Mouse (Mus musculus) neural tube, embryonic 14.5 days (tissue): ENCODE measurements at regions not wholly inside any gene's neighbourhood (a gene's known extent, or its start where the extent isn't known, plus 50 kb on each side); places are given as distances from the start of the nearest gene placed in this dataset.

Experiments used
- ATAC-seq: fragments of 200-750 bp; cut with Nextera tagmentation; 2 replicates; pipeline ENCODE4 v1.8.0; 2017; ENCODE audit warnings: low read depth, mild to moderate bottlenecking, moderate TSS enrichment, moderate library complexity
- H3K27ac ChIP-seq: fragments of 300-500 bp; sonication (generic); 2 replicates; pipeline ENCODE4 v1.5.1; 2014; ENCODE audit warnings: low read depth, mild to moderate bottlenecking, control low read depth, low read length, moderate library complexity, mixed read lengths
- H3K27me3 ChIP-seq: fragments of 300-500 bp; sonication (generic); 2 replicates; pipeline ENCODE4 v1.6.1; 2014; ENCODE audit warnings: low read length; ENCODE audit not compliant: control insufficient read depth, insufficient read depth
- H3K36me3 ChIP-seq: fragments of 300-500 bp; sonication (generic); 2 replicates; pipeline ENCODE4 v1.6.1; 2014; ENCODE audit warnings: low read length, mixed read lengths; ENCODE audit not compliant: control insufficient read depth, insufficient read depth
- H3K4me1 ChIP-seq: fragments of 300-500 bp; sonication (generic); 2 replicates; pipeline ENCODE4 v1.6.1; 2014; ENCODE audit warnings: low read length; ENCODE audit not compliant: control insufficient read depth, insufficient read depth
- H3K4me2 ChIP-seq: fragments of 300-500 bp; sonication (generic); 2 replicates; pipeline ENCODE4 v1.6.1; 2014; ENCODE audit warnings: mild to moderate bottlenecking, low read depth, low read length, control low read depth
- H3K4me3 ChIP-seq: fragments of 300-500 bp; sonication (generic); 2 replicates; pipeline ENCODE4 v1.5.1; 2014; ENCODE audit warnings: low read depth, low read length, control low read depth, mixed read lengths
- H3K9ac ChIP-seq: fragments of 300-500 bp; sonication (generic); replicated peaks from 2 replicates; pipeline ENCODE4 v1.6.1; 2014; ENCODE audit warnings: low read depth, mild to moderate bottlenecking, control low read depth, low read length, mixed read lengths
- H3K9me3 ChIP-seq: fragments of 300-500 bp; sonication (generic); 2 replicates; pipeline ENCODE4 v1.6.1; 2016; ENCODE audit warnings: low read length; ENCODE audit not compliant: control insufficient read depth
- WGBS: fragments of 180-500 bp; shearing (Covaris S2); extraction: QIAGEN DNeasy Blood & Tissue Kit; methylation state at CpG from one replicate; pipeline ENCODE4 v1.1.7; 2014; 5-methylcytosine and 5-hydroxymethylcytosine counted together

DNA sequence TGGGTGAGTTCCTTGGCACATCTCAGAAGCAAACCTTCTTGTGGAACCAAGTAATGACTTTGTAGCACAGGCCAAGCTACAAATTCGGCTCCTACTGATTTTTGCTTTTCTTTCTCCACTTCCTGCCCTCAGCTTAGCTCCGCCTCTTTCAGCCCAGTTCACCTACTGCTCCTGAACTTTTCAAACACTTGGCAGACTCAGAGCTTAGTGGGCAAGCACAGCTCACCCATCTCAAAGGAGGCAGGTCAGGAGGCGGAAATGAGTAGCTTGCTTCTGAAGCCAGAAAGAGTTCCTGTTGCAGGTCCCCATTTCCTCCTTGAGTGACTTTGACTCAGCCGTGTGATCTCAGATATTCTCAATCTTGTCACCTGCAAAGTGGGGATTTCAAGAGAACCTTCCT, 208.5 kb upstream of the Irx3 start:
- H3K9ac ChIP-seq = no peak overlapping the region
- no peaks in the 10 kb centered on the region for H3K4me1 ChIP-seq
- no peaks in the 10 kb centered on the region for H3K36me3 ChIP-seq
- H3K4me3 ChIP-seq = no peak overlapping the region
- no peaks in the 10 kb centered on the region for H3K9me3 ChIP-seq
- no peaks in the 10 kb centered on the region for H3K27me3 ChIP-seq
- H3K4me2 ChIP-seq = no peak overlapping the region
- no peak overlapping the region for H3K27ac ChIP-seq
- WGBS = 87% methylated on average over 4 of the region's 4 CpGs
- ATAC-seq = no peak

DNA sequence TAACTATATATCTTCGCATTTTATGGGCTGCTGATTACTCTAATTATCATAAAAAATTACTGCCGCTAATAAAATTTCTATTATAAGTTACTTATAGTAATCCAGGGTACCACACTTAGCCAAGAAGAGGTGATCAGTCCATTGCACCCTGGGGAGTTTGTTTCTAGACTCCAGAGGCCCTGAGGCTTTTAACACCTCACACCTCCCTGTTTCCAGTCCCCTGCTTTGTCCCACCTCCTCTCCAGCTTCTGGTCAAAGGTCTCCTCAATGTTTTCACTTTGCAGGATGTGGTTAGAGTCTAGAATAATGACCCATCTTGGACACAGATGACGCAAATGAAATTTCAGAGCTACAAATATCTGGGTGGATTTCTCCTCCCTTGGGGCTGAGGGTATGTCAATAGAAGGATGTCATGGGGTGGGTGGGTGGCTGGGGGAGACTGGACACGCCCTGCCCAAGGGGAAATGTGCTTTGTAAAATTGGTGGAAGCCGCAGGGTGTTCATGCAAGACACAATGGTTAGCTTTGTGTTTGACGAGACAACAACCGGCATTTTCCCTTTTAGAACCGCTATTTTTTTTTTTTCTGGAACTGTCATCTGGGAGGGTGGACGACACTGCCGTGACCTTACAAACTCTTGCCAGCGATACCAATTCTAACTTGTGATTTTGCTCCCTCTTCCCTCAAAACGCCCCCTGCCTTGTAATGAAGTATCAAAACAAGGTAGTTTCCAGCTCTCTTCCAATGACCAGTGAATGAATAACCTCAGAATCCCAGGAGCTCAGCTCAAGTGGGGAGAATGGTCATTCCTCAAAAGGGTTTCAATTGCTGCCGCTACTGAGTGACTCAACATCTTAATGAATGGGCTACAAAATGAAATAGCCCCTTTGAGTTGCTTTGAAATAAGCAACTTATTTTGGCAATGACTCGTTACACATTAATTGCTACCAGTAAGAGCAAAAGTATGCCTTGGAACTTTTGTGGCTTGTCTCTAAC, 207.0 kb upstream of the Irx3 start:
- no peaks in the 10 kb centered on the region for H3K4me1 ChIP-seq
- 17% methylated on average over 14 of the region's 14 CpGs for WGBS
- no peak overlapping the region for H3K9ac ChIP-seq
- no peak overlapping the region for H3K27ac ChIP-seq
- H3K9me3 ChIP-seq = no peaks in the 10 kb centered on the region
- no peak for ATAC-seq
- H3K36me3 ChIP-seq = no peaks in the 10 kb centered on the region
- H3K27me3 ChIP-seq = no peaks in the 10 kb centered on the region
- no peak overlapping the region for H3K4me3 ChIP-seq
- no peak overlapping the region for H3K4me2 ChIP-seq

DNA sequence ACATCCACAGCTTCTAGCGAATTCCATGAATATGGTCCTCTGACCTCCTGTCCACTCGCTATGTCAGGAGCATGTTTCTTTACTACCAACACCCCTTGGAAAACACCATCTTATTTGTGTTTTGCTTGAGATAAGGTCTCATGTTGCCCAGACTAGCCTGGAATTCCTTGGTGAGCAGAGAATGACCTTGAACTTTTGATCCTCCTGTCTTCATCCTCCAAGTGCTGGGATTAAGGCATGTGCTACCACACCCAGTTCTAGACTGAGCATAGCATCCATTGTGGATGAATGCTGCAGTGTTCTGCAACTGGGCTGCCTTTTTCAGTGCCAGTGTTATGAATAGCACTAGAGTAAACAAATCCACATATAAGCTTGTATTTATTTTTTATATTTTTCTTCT, 203.2 kb upstream of the Irx3 start:
- Histone ChIP-seq H3K9ac (no peak overlapping the region), H3K4me1 (no peaks in the 10 kb centered on the region), H3K27me3 (no peaks in the 10 kb centered on the region), H3K9me3 (no peaks in the 10 kb centered on the region), H3K4me3 (no peak overlapping the region), H3K36me3 (no peaks in the 10 kb centered on the region), H3K4me2 (no peak overlapping the region), H3K27ac (no peak overlapping the region)
- 94% methylated on average over 2 of the region's 2 CpGs for WGBS
- ATAC-seq = no peak

DNA sequence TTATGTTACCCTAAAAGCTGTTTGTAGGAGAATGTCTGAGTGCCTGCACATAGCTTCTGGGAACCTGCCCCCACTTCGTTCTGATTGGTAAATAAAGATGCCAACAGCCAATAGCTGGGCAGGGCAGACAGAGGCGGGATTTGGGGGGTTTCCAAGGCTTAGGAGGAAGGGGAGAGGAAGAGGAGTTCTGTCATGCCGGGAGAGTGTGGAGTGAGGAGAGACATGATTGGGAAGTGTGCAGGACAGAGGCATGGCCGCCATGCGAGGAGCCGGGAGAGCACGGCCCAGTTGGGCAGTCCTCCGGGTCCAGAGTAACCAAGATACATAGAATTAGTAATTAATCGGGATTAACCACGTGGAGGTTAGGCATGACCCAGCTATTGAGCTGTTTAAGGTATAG, 202.7 kb upstream of the Irx3 start:
- H3K4me1 ChIP-seq = no peaks in the 10 kb centered on the region
- H3K27me3 ChIP-seq = no peaks in the 10 kb centered on the region
- no peaks in the 10 kb centered on the region for H3K9me3 ChIP-seq
- H3K4me2 ChIP-seq = no peak overlapping the region
- ATAC-seq = no peak
- no peak overlapping the region for H3K27ac ChIP-seq
- no peaks in the 10 kb centered on the region for H3K36me3 ChIP-seq
- H3K4me3 ChIP-seq = no peak overlapping the region
- H3K9ac ChIP-seq = no peak overlapping the region
- 79% methylated on average over 10 of the region's 10 CpGs for WGBS

DNA sequence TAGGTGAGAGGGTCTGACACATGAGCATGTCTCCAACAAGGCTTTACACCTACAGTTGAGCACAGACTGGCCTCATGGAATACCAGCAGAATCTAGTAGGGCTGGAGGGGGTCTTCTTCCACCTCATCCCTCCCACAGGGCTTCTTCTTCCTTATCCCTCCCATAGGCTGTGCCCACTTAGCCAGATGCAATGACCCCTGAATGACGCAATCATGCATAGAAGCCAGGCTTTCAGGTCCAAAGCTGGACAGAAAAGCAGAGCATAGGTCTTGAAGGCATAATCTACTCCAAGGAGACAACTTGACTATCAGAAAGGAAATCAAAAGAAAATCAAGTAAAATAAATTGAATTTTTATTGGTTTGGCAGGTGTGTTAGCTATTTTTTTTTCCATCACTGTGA, 198.5 kb upstream of the Irx3 start:
- Histone ChIP-seq H3K36me3 (no peaks in the 10 kb centered on the region), H3K4me1 (peaks cover 18% of the 10 kb centered on the region; the same call in 1 of the 2 replicates), H3K27ac (no peak overlapping the region), H3K9ac (no peak overlapping the region), H3K27me3 (no peaks in the 10 kb centered on the region), H3K4me2 (no peak overlapping the region), H3K4me3 (no peak overlapping the region), H3K9me3 (0 out of 2 replicates have a peak, but pooled peaks cover 3% of the 10 kb centered on the region)
- no peak for ATAC-seq
- 100% methylated on average over 1 of the region's 1 CpGs for WGBS

DNA sequence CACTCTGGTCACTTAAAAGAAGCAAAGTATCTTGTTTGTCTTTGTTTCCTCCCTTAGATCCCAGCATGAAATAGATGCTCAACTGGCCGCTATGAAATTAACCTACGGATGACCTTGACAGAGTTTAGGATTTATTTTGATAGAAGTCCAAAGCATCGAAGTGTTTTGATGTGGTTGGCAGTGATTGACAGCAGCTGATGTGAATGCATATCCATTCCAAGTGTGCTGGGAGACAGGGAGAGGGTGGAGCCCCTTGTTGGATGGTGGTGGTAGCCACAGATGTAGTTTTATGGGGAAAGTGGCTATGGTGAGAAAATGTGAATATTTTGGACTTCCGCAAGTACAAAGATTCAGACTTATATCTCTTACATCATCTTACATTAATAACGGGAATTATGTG, 197.8 kb upstream of the Irx3 start:
- no peak for ATAC-seq
- H3K36me3 ChIP-seq = no peaks in the 10 kb centered on the region
- H3K4me1 ChIP-seq = peaks cover 18% of the 10 kb centered on the region; the same call in 1 of the 2 replicates
- H3K9ac ChIP-seq = no peak overlapping the region
- no peak overlapping the region for H3K4me3 ChIP-seq
- no peaks in the 10 kb centered on the region for H3K27me3 ChIP-seq
- 0 out of 2 replicates have a peak, but pooled peaks cover 3% of the 10 kb centered on the region for H3K9me3 ChIP-seq
- H3K27ac ChIP-seq = no peak overlapping the region
- 89% methylated on average over 5 of the region's 5 CpGs for WGBS
- no peak overlapping the region for H3K4me2 ChIP-seq

DNA sequence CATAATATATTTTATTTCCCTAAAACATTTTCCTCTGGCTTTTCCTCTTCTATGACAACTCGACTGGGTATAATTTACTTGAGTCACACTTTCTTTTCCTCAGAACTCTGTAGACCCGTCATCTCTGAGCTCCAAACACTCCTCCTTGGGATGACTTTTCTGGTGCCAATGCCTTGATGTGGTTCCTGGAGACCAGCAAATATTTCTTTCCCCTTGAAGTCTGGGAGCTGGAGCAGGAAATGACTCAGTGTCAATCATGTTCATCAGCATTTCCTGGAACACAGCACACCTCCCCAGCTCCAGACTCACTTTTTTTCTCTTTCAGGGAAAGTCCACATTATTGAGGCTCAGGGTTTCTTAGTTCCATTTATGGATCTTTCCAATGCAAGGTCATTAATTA, 197.3 kb upstream of the Irx3 start:
- 77% methylated on average over 2 of the region's 2 CpGs for WGBS
- Histone ChIP-seq H3K27me3 (no peaks in the 10 kb centered on the region), H3K4me2 (no peak overlapping the region), H3K4me3 (no peak overlapping the region), H3K36me3 (no peaks in the 10 kb centered on the region), H3K9me3 (0 out of 2 replicates have a peak, but pooled peaks cover 3% of the 10 kb centered on the region), H3K27ac (no peak overlapping the region), H3K9ac (no peak overlapping the region), H3K4me1 (peaks cover 18% of the 10 kb centered on the region; the same call in 1 of the 2 replicates)
- no peak for ATAC-seq

DNA sequence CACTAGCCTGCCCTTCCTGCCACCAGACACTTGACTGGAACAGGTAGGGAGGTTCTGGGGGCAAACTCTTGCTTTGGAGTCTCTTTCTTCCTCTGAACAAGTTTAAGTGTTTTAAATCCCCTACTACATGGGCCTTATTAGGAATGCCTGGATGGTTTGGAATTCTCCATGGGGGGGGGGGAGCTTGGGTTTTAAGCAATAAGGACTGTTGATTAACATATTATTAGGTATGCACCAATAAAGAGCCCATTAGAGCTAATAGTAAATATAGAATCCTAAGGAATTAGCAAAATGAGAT, 196.0 kb upstream of the Irx3 start:
- H3K9me3 ChIP-seq = 0 out of 2 replicates have a peak, but pooled peaks cover 3% of the 10 kb centered on the region
- no peaks in the 10 kb centered on the region for H3K36me3 ChIP-seq
- no peak overlapping the region for H3K4me3 ChIP-seq
- peaks cover 21% of the 10 kb centered on the region; the same call in 1 of the 2 replicates for H3K4me1 ChIP-seq
- no peaks in the 10 kb centered on the region for H3K27me3 ChIP-seq
- no peak for ATAC-seq
- no peak overlapping the region for H3K4me2 ChIP-seq
- H3K9ac ChIP-seq = no peak overlapping the region
- H3K27ac ChIP-seq = no peak overlapping the region

DNA sequence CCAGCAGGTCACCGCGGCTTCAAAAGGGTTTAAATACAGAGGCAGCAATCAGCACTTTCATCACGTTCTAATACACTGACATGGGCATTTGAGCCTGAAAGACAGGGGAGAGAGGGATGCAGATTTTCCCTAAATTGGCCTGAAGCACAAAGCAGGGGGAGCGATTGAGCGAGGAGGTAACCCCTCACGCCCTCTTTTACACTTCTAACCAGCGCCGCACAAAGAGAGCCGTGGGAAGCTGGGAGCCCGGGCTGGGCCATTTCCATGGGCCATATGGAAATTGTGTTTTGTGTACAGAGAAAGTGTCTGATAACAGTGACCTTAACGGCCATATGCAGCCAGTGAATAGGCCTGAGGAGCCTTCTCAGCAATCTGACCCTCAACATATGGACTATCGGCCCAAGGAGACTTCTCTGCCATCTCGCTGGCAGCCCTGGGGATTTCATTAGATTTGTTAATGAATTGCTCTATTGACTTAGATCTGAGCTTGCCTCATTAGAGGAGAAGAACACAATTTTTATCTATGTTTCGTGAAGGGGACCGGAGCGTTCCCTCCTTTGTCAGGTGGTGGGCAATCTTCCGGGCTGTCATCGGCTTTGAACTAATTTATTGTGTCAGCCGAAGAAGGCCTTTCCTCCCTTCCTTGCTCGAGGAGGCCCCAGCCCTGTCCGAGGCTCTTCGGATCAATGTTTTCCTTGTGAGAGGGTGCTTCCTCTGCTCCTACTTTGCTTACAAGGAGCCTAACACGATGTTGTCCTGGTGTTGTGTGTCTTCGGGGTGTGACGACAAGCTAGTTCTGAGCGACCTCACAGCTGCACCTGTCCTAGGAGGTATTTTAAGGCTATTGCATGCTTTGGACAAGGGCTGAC, 195.4 kb upstream of the Irx3 start:
- Histone ChIP-seq H3K4me2 (no peak overlapping the region), H3K27me3 (no peaks in the 10 kb centered on the region), H3K9me3 (0 out of 2 replicates have a peak, but pooled peaks cover 3% of the 10 kb centered on the region), H3K4me3 (no peak overlapping the region), H3K36me3 (no peaks in the 10 kb centered on the region), H3K27ac (no peak overlapping the region), H3K4me1 (peaks cover 27% of the 10 kb centered on the region), H3K9ac (no peak overlapping the region)
- no peak for ATAC-seq
- 16% methylated on average over 26 of the region's 26 CpGs for WGBS
